Mouse (Mus musculus) bone marrow, adult 2 months (tissue): Measurements from ENCODE around the gene Adcy7. TPM values are rescaled to one million over a fixed set of nuclear protein-coding genes. Genes with fewer than 3 reads are reported as not detected.

Experiments used
- H3K27ac ChIP-seq: fragments of 200-500 bp; 2 replicates; pipeline ENCODE4 v1.5.1; 2012; ENCODE audit warnings: low read depth, mild to moderate bottlenecking, control low read depth, inconsistent platforms, low read length; ENCODE audit not compliant: control insufficient read depth, poor library complexity, insufficient read depth
- H3K4me1 ChIP-seq: fragments of 200-500 bp; 2 replicates; pipeline ENCODE4 v1.6.1; 2011; ENCODE audit warnings: low read length; ENCODE audit not compliant: control insufficient read depth, insufficient read depth
- H3K4me3 ChIP-seq: fragments of 200-500 bp; replicated peaks from 2 replicates; pipeline ENCODE3; 2011; ENCODE audit warnings: mild to moderate bottlenecking, low read depth, low read length, control low read depth; ENCODE audit not compliant: control insufficient read depth
- CTCF ChIP-seq: fragments of 200-500 bp; IDR thresholded peaks from 2 replicates; pipeline ENCODE4 v1.5.1; 2011; ENCODE audit warnings: low read length, control low read depth; ENCODE audit not compliant: control insufficient read depth, insufficient read depth
- POLR2A ChIP-seq: fragments of 200-500 bp; IDR thresholded peaks from 2 replicates; pipeline ENCODE4 v1.6.1; 2011; ENCODE audit warnings: low read depth, mild to moderate bottlenecking, control low read depth, low read length, borderline replicate concordance; ENCODE audit not compliant: control insufficient read depth
- WGBS: fragments of 180-500 bp; shearing (Covaris S2); methylation state at CpG from one replicate; pipeline ENCODE4 v1.1.7; 2018; 5-methylcytosine and 5-hydroxymethylcytosine counted together
- polyA plus RNA-seq: library from polyadenylated mRNA; stranded (reverse); fragments of >200 nt; gene quantifications from 2 replicates; pipeline ENCODE4 v1.2.4, GENCODE M21; 2011; ENCODE audit warnings: low replicate concordance; ENCODE audit not compliant: missing spikeins, insufficient read depth, insufficient read length

Gene Adcy7
- polyA plus RNA-seq, 1 experiment, result 66.8 TPM

GRCm38 (mm10) chr8:88266170-88266800 is 5.9 kb upstream of the Adcy7 start:
- TF ChIP-seq POLR2A (no peak), CTCF (peak; percentile 91)
- 52% methylated on average over 10 of the region's 10 CpGs for WGBS

GRCm38 (mm10) chr8:88266801-88267403 is 5.3 kb upstream of the Adcy7 start:
- TF ChIP-seq POLR2A, result no peak
- TF ChIP-seq CTCF, result no peak
- WGBS, result 65% methylated on average over 14 of the region's 14 CpGs
- H3K4me3 ChIP-seq, result no peak overlapping the region
- H3K27ac ChIP-seq, result no peak overlapping the region
- H3K4me1 ChIP-seq, result no peaks in the 10 kb centered on the region; the same call in 1 of the 2 replicates

More at GRCm38 (mm10) chr8:88266170-88266800, 5.9 kb upstream of the Adcy7 start:
- Histone ChIP-seq H3K4me1 (no peaks in the 10 kb centered on the region; the same call in 1 of the 2 replicates), H3K4me3 (no peak overlapping the region), H3K27ac (no peak overlapping the region)

DNA sequence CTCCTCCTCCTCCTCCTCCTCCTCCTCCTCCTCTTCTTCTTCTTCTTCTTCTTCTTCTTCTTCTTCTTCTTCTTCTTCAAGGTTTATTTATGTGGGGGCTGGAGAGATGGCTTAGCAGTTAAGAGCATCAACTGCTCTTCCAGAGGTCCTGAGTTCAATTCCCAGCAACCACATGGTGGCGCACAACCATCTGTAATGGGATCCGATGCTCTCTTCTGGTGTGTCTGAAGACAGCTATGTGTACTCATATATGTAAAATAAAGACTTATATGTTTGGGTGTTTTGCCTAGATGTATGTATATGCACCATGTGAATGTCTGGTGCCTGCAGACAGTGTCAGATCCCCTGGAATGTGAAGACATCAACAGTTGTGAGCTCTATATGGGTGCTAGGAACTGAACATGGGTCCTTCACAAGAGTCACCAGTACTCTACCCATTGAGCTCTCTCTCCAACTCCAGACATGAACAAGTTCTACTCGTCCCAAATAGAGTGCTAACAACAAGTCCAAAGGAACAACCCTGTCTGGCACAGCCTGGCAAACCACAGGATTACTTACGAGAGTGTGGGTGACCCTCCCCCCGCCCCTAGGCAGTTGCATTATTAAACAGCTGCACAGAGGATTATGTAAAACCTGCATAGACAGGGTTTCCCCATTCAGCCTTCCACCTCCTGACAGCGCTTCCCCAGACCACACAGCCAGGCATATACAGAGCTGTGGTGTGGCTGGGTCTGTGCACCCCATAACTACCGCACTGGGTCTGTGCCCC is 2.9 kb upstream of the Adcy7 start:
- Histone ChIP-seq H3K4me1 (peaks cover 1% of the 10 kb centered on the region; the same call in 1 of the 2 replicates), H3K27ac (no peak overlapping the region), H3K4me3 (no peak overlapping the region)
- WGBS, result 25% methylated on average over 7 of the region's 7 CpGs
- TF ChIP-seq CTCF (peak; percentile 36; the same call in 1 of the 2 replicates), POLR2A (no peak)

DNA sequence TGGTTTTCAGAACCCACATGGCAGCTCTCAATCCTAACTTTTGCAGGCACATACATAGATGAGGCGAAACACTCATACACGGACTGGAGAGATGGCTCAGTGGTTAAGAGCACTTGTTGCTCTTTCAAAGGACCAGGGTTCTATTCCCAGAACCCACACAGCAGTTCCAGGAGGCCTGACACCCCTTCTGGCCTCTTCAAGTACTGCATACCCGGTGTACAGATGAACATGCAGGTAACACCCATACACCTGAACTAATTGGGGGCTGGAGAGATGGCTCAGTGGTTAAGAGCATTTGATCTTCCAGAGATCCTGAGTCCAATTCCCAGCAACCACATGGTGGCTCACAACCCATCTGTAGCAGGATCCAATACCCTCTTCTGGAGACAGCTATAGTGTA is 2.1 kb upstream of the Adcy7 start:
- WGBS, result 65% methylated on average over 3 of the region's 3 CpGs
- H3K4me1 ChIP-seq, result peaks cover 1% of the 10 kb centered on the region; the same call in 1 of the 2 replicates
- no peak overlapping the region for H3K4me3 ChIP-seq
- H3K27ac ChIP-seq, result no peak overlapping the region
- no peak for TF ChIP-seq POLR2A
- TF ChIP-seq CTCF, result no peak

- Histone ChIP-seq H3K4me1 (peaks cover 1% of the 10 kb centered on the region; the same call in 1 of the 2 replicates), H3K27ac (peak overlapping the region; percentile 26; the same call in 1 of the 2 replicates), H3K4me3 (no peak overlapping the region)
- TF ChIP-seq POLR2A (no peak), CTCF (no peak)
- 67% methylated on average over 7 of the region's 7 CpGs for WGBS
Observed at GRCm38 (mm10) chr8:88273051-88273430, 838 bp downstream of the Adcy7 start.

DNA sequence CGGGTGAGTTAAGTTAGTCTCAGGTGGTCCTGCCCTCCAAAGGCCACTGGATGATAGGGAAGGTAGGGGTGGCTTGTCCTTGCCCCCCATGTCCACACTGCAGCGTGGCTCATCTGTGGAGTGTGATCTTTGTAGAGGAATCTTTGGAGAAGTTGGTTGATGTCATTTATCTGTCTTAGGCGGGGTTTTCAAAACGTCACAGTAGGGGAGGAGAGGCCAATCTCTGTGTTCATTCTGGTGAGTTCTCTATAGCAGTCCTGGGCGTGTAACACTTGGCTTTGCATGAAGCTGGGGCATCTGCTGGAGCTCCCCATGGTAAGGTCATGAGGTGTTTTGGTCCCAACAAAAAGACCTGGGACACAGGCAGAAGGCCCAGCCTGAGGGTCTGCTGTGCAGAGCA is 1.9 kb downstream of the Adcy7 start:
- H3K4me3 ChIP-seq, result no peak overlapping the region
- H3K4me1 ChIP-seq, result peaks cover 1% of the 10 kb centered on the region; the same call in 1 of the 2 replicates
- H3K27ac ChIP-seq, result no peak overlapping the region
- TF ChIP-seq CTCF, result no peak
- no peak for TF ChIP-seq POLR2A
- WGBS, result 59% methylated on average over 5 of the region's 5 CpGs

- TF ChIP-seq POLR2A (no peak), CTCF (no peak)
- Histone ChIP-seq H3K4me3 (no peak overlapping the region), H3K27ac (no peak overlapping the region), H3K4me1 (peaks cover 8% of the 10 kb centered on the region; the same call in 1 of the 2 replicates)
- 41% methylated on average over 5 of the region's 5 CpGs for WGBS
Observed at GRCm38 (mm10) chr8:88279220-88279619, 7.0 kb downstream of the Adcy7 start.

DNA sequence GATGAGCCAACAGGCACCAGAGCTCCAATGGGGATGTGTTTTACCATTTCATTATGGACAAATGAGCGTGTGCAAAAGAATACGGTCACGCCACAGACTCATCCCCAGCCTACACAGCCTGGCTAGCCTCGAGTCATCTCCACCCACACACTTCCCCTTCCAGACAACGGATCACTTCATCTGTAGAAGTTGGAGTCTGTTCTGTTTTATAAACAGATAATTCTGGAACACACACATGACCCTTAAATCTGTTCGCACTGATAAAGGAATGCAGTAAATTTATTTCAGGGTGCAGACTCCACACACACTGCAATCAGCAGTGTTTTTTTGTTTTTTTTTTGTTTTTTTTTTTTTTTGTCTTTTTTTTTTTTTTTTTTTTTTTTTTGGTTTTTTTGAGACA is 7.5 kb downstream of the Adcy7 start:
- no peak overlapping the region for H3K27ac ChIP-seq
- WGBS, result 8% methylated on average over 6 of the region's 6 CpGs

More for the DNA sequence above, 7.5 kb downstream of the Adcy7 start:
- TF ChIP-seq POLR2A (no peak), CTCF (no peak)
- no peak overlapping the region for H3K4me3 ChIP-seq
- H3K4me1 ChIP-seq, result peaks cover 8% of the 10 kb centered on the region; the same call in 1 of the 2 replicates
